Mouse (Mus musculus) forelimb bud, embryonic 11.5 days (tissue): ENCODE data around the gene Fam102a.

ENCODE experiments used
- DNase-seq: peaks from one replicate; pipeline ENCODE4 v3.0.0-alpha.2; 2012; ENCODE audit warnings: low read depth, low spot score

The Fam102a gene

DNA sequence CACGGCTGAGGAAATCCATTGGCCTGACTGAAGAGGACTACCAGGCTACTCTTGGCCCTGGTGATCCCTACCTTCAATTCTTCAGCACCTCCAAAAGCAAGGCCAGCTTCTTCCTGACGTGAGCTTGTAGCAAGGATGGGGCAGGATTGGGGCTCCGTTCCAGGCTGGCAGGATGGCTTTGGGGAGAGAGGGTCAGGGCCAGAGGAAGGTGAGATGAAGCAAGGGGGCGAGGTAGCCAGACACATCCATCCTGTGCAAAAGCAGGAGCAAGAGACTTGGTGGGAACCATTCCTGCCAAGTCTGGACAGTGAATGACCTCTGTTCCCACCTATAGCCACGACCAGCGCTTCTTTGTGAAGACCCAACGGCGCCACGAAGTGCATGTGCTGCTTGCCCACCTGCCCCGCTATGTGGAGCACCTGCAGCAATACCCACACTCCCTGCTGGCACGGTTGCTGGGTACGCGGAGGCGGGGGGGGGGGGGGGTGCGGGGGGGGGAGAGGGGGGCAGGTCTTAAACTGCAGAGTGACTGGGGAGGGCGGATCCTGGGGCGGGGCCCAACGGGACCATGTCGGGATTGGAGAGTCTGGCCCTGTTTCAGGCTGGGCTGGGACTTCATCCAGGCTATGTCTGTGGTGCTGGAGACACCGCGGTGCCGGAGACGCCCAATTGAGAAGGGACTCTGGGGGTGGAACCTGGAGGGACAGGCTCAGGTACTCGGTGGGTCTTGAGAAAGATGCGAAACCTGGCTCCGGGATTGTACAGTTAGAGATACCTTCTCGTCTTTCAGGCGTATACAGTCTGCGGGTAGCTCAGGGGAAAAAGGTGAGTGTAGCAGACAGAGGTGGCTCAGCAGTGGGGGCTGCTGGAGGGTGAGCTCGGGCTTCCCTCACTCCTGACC, 43.3 kb downstream of the Fam102a start:
- no peak for DNase-seq

DNA sequence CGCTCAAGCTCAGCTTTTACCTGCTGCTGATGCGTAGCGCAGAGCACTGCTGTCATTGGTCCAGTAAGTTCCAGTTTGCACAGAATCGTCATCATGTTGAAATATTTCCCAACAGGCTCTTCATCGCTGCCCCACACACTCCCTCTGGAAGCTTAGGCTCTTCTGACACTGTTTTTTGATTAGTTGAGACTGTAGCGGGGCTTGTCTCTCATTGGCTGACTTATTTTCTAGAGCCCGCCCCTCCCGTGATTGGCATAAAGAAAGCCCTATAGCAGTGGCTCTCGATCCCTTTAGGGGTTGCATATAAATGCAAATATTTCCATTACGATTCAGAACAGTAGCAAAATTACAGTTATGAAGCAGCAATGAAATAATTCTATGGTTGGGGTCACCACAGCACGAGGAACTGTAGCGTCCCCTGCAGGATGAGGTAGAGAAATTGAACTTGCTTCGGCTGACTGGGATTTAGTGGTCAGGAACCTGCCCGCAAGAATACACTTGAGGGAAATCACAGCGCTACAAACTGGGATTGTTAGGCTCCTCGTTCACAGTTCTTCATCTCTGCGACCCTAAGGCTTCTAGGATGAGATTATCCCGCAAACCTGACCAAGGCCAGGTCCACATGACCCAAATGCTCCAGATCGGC, 46.4 kb downstream of the Fam102a start:
- DNase-seq, result peak; percentile 46

DNA sequence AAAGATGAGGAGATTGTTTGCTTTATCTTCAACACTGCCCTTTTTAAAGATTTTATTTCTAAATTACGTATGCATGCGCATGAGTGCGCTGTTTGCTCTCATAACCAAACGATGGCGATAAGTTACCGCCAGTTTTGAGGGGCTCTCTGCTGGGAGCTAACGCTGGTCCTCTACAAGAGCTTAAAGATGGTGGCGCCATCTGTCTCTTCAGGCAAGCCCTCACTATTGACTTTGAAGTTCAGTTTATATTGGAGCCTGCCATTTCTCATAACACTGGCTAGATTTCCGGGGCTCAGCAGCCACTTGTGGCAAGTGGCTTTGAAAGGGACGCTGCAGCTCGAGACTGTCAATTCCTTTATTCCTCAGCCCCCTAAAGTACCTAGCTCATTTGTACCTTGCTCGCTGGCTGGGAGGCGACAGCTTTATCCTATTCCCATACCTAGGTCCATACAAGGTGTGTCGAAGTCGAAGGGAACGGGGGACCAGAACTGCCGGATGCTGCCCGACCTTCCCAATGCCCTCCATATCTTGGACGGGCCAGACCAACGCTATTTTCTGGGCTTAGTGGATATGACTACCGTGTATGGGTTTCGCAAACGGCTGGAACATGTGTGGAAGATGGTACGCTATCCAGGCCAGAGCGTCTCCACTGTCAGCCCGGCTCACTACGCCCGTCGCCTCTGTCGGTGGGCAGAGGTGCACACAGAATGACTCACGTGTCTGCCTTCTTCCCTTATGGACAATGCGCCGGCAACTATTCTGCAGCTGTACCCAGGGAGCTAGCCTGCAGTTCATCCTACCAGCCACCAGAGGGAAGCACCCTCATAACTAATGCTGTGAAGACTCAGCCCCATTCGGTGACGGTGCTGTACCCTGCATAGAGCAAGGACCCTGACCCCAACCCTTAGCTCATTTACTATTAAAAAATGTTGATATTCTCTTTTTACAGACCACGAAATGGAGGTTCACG, 48.0 kb downstream of the Fam102a start:
- DNase-seq, result peak; percentile 89

DNA sequence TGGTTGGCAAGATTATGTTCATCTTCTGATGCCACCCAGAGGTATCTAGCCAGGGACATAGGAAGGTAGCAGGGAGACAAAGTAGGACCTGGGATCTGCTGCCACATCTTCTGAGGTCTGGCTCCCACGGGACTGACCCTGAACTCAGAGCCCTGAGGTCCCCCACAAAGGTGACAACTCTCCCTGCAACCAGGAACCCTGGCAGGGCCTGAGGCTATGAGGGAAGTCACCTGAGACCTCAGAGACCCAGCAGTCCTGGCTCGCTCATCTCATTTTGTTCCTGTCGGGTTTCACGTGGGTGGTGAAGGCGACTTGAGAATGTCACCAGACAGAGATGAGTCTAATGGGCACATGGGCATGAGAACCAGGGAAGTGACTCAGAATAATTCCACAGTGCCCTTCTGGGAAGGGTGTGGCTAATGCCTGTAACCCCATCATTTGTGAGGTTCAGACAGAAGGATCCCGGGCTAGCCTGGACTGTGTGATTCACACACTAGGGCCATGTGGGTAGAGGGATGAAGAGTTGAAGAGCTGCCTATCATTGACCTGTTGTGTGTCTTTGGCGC, 50.1 kb downstream of the Fam102a start:
- no peak for DNase-seq

DNA sequence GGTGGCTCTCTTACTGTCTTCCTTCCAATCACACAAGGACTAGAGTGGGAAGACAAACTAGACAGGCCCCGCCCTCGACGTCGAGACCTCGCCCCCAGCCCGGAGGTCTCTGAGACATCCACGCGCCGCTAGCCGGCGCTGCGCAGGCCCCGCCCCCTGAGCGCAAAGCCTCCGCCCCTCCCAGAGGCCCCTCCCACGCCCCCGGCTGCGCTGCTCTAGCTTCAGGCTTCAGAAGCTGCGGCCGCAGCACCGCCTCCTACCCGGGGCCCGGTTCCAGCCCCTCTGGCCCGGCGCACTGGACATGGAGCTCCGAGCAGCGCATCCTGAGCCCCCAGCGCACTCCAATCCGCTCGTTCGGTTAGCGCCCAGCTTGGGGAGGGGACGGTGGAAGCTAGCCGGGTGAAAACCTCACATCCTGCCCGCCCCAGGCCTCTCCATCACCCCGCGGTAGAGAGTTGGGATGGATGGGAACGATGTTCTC, 51.8 kb downstream of the Fam102a start, which contains the start of gene St6galnac4:
Gene St6galnac4, plus strand, starts transcription at position 225 of the 481 bp plus-strand sequence.
- DNase-seq, result peak; percentile 94

DNA sequence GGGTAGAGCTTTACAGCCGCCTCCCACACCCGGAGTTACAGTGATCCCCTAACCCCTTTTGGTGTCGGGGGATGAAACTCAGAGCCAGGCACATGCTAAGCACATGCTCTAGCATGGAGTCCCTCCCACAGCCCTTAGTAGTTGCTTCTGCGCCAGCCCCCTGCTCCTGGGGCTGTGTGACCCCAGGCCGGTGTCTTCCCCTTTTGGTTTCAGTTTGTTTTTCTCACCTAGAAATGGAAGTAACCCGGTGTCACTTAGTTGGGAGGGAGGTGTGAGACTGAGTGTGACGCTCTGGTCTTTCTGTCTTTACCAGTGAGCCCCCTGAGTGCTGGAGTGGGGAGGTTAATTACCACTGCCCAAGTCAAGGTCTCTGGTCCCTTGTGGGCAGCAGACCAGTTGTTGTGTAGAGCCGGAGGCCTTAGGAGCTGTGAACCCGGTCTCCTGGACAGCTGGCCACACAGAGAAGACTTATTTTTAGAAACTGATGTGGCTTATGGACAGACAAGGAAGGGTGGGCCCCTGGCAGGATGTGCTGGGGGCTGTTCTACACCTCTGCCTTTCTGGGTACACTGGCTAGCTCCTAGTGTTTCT, 52.7 kb downstream of the Fam102a start:
- DNase-seq, result no peak

DNA sequence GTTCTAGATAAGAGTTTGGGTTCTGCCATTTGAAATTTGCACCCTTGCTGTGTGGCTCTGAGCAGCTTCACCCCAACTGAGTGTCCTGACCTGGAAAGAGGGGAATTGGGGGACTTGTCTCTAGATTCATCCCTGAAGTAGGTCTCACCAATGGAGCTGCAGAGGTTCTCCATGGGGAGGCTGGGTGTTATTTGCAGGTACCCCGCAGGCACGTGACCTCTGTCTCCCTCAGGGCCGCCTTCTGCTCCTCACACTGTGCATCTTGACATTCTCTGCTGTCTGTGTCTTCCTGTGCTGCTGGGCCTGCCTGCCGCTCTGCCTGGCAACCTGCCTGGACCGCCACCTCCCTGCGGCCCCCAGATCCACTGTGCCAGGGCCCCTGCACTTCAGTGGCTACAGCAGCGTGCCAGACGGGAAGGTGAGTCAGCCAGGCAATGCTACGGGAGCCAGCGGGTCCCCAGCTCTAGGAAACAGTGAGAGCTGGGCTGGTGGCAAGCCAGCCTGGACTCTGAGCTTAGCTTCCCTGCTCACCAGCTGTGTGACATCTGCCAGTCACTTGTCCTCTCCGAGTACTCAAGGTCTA, 54.2 kb downstream of the Fam102a start:
- no peak for DNase-seq

DNA sequence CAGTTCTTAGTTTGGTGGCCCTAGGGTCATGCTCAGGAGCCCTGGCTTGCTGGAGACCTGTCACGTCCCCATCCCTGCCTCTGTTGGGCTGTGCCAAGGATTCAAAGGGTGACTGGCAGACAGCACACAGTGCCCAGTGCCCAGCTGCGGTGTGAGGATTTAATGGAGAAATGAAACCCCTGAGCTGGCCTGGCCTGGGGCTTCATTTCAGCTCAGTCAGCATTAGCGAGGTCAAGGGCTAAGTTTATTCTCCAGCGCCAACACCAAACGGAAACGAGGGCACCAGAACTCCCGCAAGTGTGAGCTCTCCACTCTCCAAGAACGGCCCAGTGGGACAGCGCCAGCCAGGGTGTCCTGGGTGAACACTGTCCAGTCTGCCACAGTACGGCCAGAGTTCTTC, 55.1 kb downstream of the Fam102a start:
- DNase-seq, result no peak

DNA sequence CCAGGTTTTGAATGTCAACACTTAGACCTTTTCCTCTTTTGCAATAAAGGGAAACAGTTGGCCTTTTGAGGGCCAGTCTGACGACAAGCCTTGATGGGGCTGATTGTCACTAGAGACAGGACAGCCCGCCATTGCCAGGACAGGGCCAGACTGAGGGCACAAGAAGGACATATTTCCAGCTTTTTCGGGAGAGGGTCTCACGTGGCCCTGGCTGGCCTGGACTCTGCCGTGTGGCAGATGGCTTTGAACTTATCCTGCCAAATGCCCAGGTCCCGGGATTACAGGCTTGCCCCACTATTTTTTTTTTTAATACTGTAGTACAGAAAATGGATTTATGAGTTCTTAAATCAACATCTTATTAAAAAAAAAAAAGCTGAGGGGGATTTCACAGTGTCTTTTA, 56.1 kb downstream of the Fam102a start:
- DNase-seq, result no peak

DNA sequence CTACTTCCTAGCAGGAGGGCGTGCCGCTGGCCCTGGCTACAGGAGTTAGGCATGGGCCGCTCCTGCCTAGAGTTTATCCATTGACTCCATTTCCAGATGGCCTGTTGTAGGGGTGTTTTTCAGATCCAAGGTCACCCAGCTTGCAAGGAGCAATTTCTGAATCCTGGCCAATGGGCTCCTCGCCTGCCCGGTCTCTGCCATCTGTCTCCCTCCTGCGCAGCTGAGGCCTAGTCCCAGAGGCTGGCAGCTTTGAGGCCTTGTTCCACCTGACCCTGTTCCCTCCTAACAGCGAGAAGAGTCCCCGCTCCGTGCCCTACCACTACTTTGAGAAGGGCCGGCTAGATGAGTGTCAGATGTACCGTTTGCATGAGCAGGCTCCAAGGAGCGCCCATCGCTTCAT, 61.6 kb downstream of the Fam102a start:
- no peak for DNase-seq

DNA sequence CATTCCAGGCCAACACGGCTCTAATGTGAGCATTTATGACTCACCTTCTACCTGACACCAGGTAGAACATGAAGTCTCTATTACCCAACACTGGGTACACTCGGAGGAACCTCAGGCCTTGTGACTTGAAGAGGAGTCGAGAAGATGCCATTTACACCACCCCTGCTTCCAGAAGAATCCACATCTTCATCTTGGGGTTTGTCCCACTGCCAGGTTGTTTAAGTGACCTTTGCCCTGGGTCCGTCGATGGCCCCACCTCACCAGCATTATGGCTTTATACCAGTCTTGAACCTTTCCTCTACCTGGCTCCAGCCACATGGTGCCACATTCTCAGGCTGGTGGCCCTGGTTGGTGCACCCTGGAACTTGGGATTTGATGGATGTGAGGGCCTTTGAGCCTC, 62.1 kb downstream of the Fam102a start:
- DNase-seq, result no peak

DNA sequence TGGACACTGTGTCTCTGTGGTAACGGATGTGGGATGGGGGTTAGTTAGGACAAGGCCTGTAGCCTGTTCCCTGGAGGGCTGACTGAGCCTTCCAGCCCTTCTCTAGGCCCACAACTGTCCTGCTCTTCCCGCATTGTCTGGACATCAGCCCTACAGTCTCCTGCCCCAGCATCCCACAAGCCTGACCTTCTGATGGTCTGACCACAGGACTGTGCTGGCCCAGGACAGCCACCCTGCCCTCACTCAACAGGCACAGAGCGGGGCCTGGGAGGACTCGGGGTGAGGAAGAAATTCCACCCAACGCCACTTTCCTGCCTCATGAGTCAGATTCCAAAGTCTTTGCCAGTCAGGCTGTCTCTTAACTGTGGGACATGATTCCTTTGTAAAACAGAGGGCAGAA, 62.6 kb downstream of the Fam102a start:
- no peak for DNase-seq

DNA sequence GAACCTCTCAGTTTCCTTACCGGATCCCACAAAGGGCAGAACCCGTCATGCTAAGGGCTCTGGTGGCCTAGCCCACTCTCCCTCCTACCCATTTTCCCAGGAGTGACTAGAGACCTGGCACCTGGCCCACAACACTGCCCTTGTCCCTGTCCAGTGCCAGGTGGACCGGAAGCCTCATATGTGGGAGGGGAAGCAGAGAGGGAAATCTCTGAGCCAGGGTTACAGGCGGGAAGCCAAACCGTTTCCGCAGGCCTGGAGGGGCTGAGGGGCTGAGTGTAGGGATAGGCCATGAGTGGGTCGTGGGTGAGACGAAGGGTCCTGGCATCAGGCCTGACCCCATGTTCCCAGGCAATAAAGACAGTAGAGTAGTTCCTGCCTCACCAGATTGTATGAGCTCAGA, 63.4 kb downstream of the Fam102a start:
- DNase-seq, result no peak

DNA sequence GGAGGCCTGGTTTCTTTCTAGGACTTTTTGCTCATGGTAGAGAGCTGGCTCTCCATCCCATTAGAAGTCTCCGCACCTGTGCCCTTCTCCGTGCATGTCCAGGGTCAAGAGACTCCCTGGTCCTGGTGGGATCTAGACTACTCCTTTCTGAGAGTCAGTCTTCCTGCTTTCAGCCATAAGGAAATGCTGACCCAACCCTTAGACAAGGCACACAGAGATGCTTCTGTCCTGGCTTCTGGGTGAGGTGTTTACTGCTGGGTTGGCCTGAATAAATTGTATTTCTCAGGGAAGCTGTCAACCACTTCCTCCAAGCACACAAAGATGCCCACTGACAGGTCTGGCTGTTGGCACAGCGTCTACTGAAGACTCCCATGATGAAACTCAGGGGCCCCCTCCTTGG, 64.3 kb downstream of the Fam102a start, which contains the start of gene St6galnac6:
Gene St6galnac6, plus strand, starts transcription at position 301 of the 400 bp plus-strand sequence.
- no peak for DNase-seq

DNA sequence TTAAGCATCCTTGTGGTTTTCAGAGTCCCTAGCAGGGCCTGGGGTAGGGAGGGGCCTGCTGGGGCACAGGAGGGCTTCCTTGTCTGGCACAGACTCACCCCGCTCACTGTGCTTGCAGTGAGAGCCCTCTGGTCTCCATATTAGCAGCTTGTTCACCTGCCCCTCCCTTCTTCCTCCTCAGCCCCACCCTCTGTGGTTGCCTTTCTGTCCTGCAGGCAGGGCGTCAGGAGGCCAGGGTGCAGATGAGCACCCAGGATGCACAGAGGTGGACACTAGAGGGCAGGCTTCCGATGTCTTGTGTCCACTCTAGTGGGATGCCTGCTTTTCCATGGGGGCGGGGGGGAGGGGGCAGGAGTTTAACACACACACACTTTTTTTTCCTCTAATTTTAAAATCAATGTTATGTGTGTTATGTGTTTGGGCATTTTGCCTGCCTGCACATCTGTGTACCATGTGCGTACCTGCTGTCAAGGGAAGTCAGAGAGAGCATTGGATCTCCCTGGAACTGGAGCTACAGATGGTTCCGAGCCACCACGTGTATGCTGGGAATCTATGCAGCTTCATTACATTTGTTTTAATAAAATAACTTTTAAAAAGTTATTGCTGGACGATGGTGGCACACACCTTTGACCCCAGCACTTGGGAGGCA, 66.4 kb downstream of the Fam102a start:
- DNase-seq, result no peak

DNA sequence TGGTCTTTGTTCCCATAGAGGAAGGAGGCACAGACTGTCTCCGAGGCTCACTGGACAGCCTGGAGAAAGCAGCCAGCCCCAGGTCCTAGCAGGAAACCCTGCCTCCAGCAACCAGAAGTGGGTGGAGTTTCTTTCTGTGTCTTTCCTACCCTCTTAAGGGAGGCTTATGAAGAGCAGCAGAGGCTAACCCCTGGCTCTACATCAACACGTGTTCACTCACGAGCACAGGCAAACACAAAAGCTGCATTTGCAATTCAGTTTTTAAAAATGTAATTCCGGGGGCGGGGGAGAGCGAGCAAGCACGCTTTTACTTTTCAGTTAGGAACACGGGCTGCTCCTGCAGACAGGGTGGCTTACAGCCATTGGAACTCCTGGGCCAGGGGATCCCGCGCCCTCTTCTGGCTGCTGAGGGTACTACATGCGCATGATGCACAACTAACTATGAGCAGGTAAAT, 67.5 kb downstream of the Fam102a start:
- peak; percentile 81 for DNase-seq

DNA sequence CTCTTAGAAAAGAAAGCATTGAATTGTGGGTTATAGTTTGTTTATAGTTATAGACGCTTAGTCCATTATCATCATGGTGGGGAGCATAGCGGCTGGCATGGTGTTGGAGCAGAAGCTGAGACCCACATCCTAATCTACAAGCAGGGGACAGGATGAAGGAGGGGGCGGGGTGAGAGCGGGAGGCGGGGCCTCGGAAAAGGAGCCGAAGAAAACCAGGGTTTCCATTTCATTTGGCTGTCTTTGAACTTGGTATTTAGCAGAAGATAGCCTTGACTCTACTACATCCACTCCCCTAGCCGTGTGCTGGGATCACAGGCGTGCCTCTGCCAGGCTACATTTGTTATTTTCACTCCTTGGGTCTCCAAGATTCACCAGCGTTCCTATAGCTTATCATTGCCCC, 69.5 kb downstream of the Fam102a start:
- DNase-seq, result no peak

DNA sequence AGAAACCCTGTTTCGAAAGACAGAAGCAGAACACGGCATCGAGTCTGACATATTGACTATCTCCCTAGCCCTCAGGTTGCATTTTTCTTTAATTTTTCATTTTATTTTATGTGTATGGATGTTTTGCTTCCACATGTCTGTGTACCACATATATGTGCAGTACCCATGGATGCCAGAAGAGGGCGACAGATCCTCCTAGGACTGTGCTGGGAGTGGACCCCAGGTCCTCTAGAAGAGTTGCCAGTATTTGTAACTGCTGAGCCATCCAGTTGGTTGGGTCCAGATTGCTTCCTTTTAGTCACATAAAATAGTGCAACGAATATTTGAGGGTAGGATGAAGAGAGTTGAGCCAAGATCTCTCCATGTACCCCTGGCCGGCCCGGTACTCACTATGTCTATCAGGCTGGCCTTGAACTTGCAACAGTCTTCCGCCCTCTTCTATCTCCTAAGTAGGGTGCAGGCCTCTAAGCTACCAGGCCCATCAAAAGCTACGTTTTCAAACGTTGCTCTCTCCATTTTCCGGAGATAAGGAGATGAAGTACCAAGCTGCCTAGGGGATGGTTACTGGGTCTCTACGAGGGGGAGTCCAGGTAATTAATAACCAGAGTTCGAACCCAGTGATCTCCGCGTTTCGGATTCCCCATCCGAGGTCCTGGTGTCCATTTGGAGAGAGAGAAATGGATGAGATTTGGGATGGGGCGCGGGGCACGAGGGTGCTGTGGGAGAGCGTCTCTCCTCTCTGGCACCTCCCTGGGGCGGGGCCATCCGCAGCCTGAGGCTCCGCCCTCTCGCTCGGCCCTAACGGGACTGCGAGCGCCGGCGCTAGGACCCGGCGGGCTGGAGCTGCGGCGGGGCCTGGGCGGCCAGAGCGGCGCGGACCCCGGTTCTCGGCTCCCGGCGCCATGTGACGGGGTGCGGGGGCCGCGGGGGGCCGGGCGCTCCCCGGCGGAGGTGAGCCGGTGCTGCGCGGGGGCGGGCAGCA, 71.3 kb downstream of the Fam102a start:
- peak; percentile 80 for DNase-seq
